Mouse (Mus musculus) gastrocnemius, postnatal 4 days (tissue): Measurements from ENCODE around the gene Itpkc. TPM values are rescaled to one million over a fixed set of nuclear protein-coding genes. Genes with fewer than 3 reads are reported as not detected.

ENCODE experiments used
- DNase-seq, 2 experiments: peaks; one replicate each; pipeline ENCODE4 v3.0.0; 2021 to 2022; ENCODE audit warnings: low spot score in 2 of 2, mixed read lengths in 2 of 2
- total RNA-seq, 2 experiments: library from RNA; stranded (reverse); gene quantifications; 2 replicates each; pipeline ENCODE4 v1.2.3; 2021

The Itpkc gene
- total RNA-seq, 2 experiments from 2014 or later = 7.2 to 8.5 TPM

GRCm38 (mm10) chr7:27195681-27196611 is 32.5 kb downstream of the Itpkc start, which contains the start of the genes BC024978 and Snrpa:
BC024978 (plus strand) TSS chr7:27195781.
Snrpa (minus strand) TSS chr7:27196271.
- DNase-seq = peak; percentile 87 to 95

DNA sequence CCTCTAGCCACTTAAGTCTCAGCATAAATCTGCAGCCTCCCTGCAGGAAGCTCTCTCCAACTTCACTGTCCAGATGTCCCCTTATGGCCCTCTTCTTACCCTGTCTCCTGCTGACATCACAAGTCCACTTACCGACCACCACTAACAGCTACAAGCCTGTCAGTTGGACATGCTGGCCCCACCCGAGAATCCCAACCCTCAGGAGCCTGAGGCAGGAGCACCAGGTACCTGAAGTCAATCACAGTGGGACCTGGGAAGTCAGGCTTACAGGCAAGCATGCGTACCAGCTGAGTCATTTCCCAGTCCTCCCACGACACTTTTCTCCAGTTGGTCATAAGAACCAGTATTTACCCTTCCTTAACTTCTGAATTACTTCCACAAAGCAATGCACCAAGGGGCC is 34.7 kb downstream of the Itpkc start:
- DNase-seq = no peak

DNA sequence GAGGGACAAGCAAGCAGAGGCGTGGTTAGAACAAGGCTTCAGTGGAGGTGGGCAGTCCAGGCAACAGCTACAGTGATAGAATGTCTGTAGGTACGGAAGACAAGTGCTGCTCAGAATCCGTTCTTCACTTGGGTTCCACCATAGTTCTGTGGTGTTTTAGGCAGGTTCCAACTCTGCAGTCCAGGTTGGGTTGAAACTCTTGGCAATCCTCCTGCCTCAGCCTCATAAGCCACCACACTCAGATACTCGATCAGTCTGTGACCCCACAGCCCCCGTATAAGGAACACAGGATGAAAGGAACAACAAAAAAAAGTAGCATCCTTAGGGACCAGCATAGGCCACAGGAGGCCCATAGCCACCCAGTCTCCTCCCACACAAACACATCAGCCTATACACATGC is 36.0 kb downstream of the Itpkc start:
- no peak for DNase-seq

GRCm38 (mm10) chr7:27189271-27189931 is 39.1 kb downstream of the Itpkc start:
- no peak for DNase-seq

GRCm38 (mm10) chr7:27185986-27186385 is 42.5 kb downstream of the Itpkc start:
- DNase-seq = no peak

- no peak for DNase-seq
Observed at GRCm38 (mm10) chr7:27184964-27185363, 43.5 kb downstream of the Itpkc start.

GRCm38 (mm10) chr7:27182498-27182897 is 46.0 kb downstream of the Itpkc start:
- no peak for DNase-seq

GRCm38 (mm10) chr7:27180837-27181695 is 47.4 kb downstream of the Itpkc start, which contains the start of the genes Gm21983 and Mia:
Gm21983 (minus strand) TSS chr7:27181086.
Mia (minus strand) TSS chr7:27181157.
- DNase-seq = no peak

DNA sequence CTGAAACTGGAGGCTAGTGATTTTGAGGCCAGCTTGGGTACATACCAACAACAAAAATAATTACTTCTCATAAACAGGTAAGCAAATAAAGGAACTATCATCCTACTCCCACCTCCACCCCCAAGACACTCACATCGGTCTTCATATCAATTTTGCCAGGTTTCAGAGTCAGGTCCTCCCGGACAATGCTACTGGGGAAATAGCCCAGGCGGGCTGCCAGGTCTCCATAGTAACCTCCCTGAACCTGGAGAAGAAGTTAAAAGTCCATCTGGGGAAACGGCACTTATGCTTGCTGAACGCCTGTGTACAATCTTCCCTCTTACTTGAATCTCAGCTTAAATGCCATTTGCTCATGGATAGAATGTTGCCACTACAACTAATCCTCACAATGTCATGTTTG is 48.4 kb downstream of the Itpkc start:
- DNase-seq = peak in 1 of 2 experiments; percentile 68

GRCm38 (mm10) chr7:27179217-27179918 is 49.1 kb downstream of the Itpkc start:
- no peak for DNase-seq

- DNase-seq = peak; percentile 91 to 97
Observed at GRCm38 (mm10) chr7:27178324-27179216, 49.9 kb downstream of the Itpkc start, which contains the start of gene Rab4b. Rab4b (minus strand) TSS chr7:27178896.

GRCm38 (mm10) chr7:27177942-27178323 is 50.5 kb downstream of the Itpkc start:
- DNase-seq = no peak

DNA sequence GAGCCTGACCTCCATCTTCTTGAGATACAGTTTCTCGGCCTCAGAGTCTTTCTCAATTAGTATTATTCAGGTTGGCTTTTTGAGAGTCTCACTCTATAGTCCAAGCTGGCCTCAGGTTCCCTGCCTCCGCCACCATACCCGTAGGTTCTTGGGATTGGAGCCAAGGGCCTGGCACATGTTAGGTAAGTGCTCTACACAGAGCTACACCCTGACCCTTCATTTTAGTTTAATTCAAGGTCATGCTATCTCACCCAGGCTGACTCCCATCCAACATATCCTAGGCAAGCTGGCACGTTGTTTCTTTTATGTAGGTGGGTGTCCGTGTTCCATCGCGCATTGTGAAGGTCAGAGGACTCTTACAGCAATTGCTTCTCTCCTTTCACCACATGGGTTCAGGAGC is 53.6 kb downstream of the Itpkc start:
- no peak for DNase-seq

DNA sequence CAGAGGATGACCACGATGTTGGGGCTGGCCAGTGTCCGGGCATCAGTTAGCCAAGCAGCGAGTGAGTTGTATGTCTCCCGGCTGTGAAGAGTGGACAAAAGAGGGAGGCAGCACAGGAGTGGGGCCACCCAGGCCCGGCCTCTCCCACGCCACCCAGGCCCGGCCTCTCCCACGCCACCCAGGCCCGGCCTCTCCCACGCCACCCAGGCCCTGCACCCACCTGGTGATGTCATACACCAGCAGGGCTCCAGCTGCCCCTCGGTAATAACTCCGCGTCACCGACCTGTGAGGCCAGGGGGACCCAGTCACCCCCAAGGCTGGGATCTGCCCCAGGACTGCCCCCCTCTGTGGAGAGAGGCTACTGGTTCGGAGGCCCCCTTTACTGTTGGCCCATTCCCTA is 54.0 kb downstream of the Itpkc start:
- no peak for DNase-seq

DNA sequence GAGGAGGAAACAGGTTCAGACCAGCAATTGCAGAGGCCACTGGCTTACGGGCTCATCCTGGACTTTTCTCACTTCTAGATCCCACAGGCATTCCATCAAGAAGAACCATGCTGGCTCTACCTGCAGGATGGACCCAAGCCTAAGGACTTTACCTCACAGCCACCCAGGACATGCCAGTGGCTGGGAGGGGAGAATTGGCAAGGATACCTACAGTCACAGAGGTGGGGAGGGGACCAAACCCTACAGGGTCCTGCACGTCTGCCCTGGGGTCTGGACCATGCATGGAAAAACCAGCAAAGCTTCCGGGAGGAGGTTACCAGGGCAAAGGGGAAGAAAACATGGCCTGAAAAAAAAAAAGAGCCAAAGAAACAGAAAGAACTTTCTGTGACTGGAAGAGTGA is 57.5 kb downstream of the Itpkc start:
- no peak for DNase-seq

DNA sequence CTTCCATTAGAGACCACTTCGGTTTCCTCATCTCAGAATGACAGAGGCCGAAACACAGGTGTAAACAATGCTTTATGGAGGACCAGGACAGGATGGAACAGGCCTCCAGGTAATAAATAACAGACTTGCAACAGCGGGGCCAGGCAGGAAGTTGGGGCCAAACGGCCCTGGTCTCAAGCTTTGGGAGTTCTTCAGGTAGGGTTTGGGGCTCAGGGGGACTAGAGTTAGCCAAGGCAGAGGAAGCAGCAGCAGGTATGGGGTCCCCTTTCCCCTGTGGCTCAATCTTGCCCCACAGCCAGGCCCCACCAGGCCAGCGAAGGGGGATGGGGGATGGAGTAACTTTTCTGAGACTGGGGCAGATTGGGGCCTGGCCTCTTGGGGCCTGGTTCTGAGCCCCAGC is 60.1 kb downstream of the Itpkc start:
- no peak for DNase-seq

GRCm38 (mm10) chr7:27167475-27168094 is 60.9 kb downstream of the Itpkc start:
- no peak for DNase-seq

DNA sequence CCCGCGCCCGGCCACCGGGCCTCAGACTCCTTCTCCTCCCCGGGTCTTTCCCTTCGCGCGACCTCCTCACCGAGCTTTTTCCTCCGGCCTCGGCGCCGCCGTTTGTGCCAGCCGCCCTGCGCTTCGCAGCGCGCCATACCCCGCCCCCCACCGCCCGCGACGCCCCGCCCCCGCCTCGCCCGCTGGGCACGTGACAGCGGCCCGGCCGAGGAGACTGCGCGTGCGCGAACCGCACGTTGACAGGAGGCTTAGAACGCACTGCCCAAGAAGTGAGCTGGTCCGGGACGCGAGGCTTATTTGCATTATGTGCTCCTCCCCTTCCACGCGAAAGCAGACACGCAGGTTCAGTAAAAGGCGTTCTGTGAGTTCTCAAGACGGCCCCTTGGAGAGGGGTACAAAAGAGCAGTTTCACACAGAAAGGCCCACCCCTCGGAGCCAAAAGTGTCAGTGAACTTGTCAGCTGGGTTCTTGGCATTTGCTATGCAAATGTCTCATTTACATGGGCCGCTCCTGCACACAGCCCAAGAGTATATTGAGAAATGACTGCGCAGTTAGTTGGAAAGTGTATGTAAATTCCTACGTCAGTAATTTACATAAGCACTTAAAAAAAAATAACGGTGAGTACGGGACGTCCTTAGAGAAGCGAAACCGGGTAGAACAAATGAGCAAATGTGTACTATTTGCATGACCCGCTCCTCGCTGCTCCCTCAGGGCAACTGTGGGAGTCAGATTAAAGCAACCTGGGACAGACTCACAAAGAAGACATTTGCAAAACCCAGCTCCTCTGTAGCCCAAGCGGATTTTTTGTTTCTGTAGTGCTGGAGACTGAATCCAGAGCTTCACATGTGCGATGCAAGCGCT is 61.6 kb downstream of the Itpkc start, which contains the start of gene Egln2:
Gene Egln2 (minus strand): TSS at position 189 of the 861 bp plus-strand sequence.
- DNase-seq = peak; percentile 95 to 96
